19 mouse cellular contexts compared by ENCODE assay signal in genomic region chr16:42102186-42102585, GRCm38 (mm10).
DNase-seq lines count a peak whose midpoint lies in the region; ATAC-seq and TF ChIP-seq lines count a peak whose summit lies in the region.
"Had no signal": no experiment of that assay in that cellular context is flagged by ENCODE, and none has a peak within 500 bp of the region (broad histone marks: within the 10 kb centered on the region; RNA-seq: fewer than 3 reads in every experiment).

No protein-coding gene starts in this region.

- TF ChIP-seq CTCF in forebrain, postnatal 0 days (IDR thresholded peaks at IDR 0.05; ENCODE audit: low read depth) = no peak

- H3K27ac ChIP-seq in forebrain, embryonic 14.5 days (ENCODE audit: low read depth, low read length) = no peak overlapping the region
- H3K27ac ChIP-seq in forebrain, embryonic 11.5 days (ENCODE audit: low read depth, low read length) = no peak overlapping the region
- H3K27ac ChIP-seq in midbrain, embryonic 16.5 days (ENCODE audit: low read length) = peak overlapping the region; percentile 19; the same call in 1 of the 2 replicates
- no peak overlapping the region for H3K27ac ChIP-seq in midbrain, embryonic 13.5 days
- H3K27ac ChIP-seq in forebrain, postnatal 0 days (ENCODE audit: low read depth, low read length) = no peak overlapping the region
- H3K27ac ChIP-seq in heart, embryonic 12.5 days (ENCODE audit: poor library complexity, severe bottlenecking) = no peak overlapping the region
- H3K27ac ChIP-seq: heart, adult 2 months; heart, embryonic 10.5 days; hindbrain, embryonic 12.5 days; hindbrain, embryonic 15.5 days had no signal

- ATAC-seq in forebrain, embryonic 14.5 days = no peak
- ATAC-seq in forebrain, embryonic 11.5 days (replicated peaks; ENCODE audit: low FRiP score) = no peak
- no peak for ATAC-seq in midbrain, embryonic 16.5 days
- ATAC-seq in midbrain, embryonic 13.5 days = no peak
- ATAC-seq in forebrain, postnatal 0 days = peak; percentile 78
- no peak for ATAC-seq in heart, embryonic 12.5 days (ENCODE audit: insufficient number of reproducible peaks, low FRiP score)
- ATAC-seq: intestine, postnatal 0 days had no signal

- DNase-seq in forebrain, embryonic 14.5 days (ENCODE audit: low spot score) = peak; percentile 25
- no peak for DNase-seq in forebrain, embryonic 11.5 days (ENCODE audit: low spot score)
- peak; percentile 22 for DNase-seq in forebrain, postnatal 0 days
- DNase-seq: adrenal gland, adult 2 months; adrenal gland, postnatal 14 days; B cell, adult 2 months; gastrocnemius, postnatal 10 days; gastrocnemius, postnatal 36 days; heart, adult 2 months; kidney, adult 2 months had no signal

- H3K4me2 ChIP-seq in forebrain, embryonic 14.5 days (ENCODE audit: low read length) = no peak overlapping the region
- no peak overlapping the region for H3K4me2 ChIP-seq in forebrain, embryonic 11.5 days (ENCODE audit: low read depth, low read length, severe bottlenecking)
- H3K4me2 ChIP-seq in midbrain, embryonic 16.5 days (ENCODE audit: low read length) = no peak overlapping the region
- H3K4me2 ChIP-seq in midbrain, embryonic 13.5 days (replicated peaks) = no peak overlapping the region
- H3K4me2 ChIP-seq in forebrain, postnatal 0 days (ENCODE audit: low read depth) = no peak overlapping the region
- H3K4me2 ChIP-seq in heart, embryonic 12.5 days = no peak overlapping the region
- H3K4me2 ChIP-seq: hindbrain, embryonic 12.5 days; hindbrain, embryonic 15.5 days had no signal

- H3K36me3 ChIP-seq in forebrain, embryonic 14.5 days (ENCODE audit: control insufficient read depth, insufficient read depth, low read length) = no peaks in the 10 kb centered on the region
- H3K36me3 ChIP-seq in forebrain, embryonic 11.5 days (ENCODE audit: control insufficient read depth, insufficient read depth, low read length) = no peaks in the 10 kb centered on the region
- H3K36me3 ChIP-seq in midbrain, embryonic 16.5 days (ENCODE audit: control insufficient read depth, insufficient read depth, low read length) = no peaks in the 10 kb centered on the region
- no peaks in the 10 kb centered on the region for H3K36me3 ChIP-seq in midbrain, embryonic 13.5 days
- H3K36me3 ChIP-seq in forebrain, postnatal 0 days (ENCODE audit: insufficient read depth) = no peaks in the 10 kb centered on the region
- H3K36me3 ChIP-seq in heart, embryonic 12.5 days = no peaks in the 10 kb centered on the region
- H3K36me3 ChIP-seq: G1E; heart, embryonic 10.5 days; hindbrain, embryonic 12.5 days; hindbrain, embryonic 15.5 days had no signal

- H3K27me3 ChIP-seq in forebrain, embryonic 14.5 days (replicated peaks; ENCODE audit: control insufficient read depth, insufficient read depth, low read length) = no peaks in the 10 kb centered on the region
- H3K27me3 ChIP-seq in forebrain, embryonic 11.5 days (ENCODE audit: control insufficient read depth, insufficient read depth, low read length) = no peaks in the 10 kb centered on the region
- H3K27me3 ChIP-seq in midbrain, embryonic 16.5 days (ENCODE audit: control insufficient read depth, insufficient read depth, low read depth, low read length) = no peaks in the 10 kb centered on the region
- H3K27me3 ChIP-seq in midbrain, embryonic 13.5 days = no peaks in the 10 kb centered on the region
- no peaks in the 10 kb centered on the region for H3K27me3 ChIP-seq in forebrain, postnatal 0 days (ENCODE audit: insufficient read depth, low read length)
- H3K27me3 ChIP-seq in heart, embryonic 12.5 days (replicated peaks) = no peaks in the 10 kb centered on the region
- H3K27me3 ChIP-seq: CH12.LX; hindbrain, embryonic 12.5 days; hindbrain, embryonic 15.5 days had no signal

- H3K4me3 ChIP-seq in forebrain, embryonic 14.5 days (ENCODE audit: low read depth, low read length) = no peak overlapping the region
- no peak overlapping the region for H3K4me3 ChIP-seq in forebrain, embryonic 11.5 days (ENCODE audit: low read depth, low read length)
- H3K4me3 ChIP-seq in midbrain, embryonic 16.5 days (ENCODE audit: low read depth, low read length) = no peak overlapping the region
- no peak overlapping the region for H3K4me3 ChIP-seq in midbrain, embryonic 13.5 days (replicated peaks)
- H3K4me3 ChIP-seq in forebrain, postnatal 0 days (ENCODE audit: low read depth, low read length) = no peak overlapping the region
- no peak overlapping the region for H3K4me3 ChIP-seq in heart, embryonic 12.5 days
- H3K4me3 ChIP-seq: heart, adult 2 months; heart, embryonic 10.5 days; hindbrain, embryonic 12.5 days; hindbrain, embryonic 15.5 days had no signal

- peaks cover 4% of the 10 kb centered on the region; the same call in 1 of the 2 replicates for H3K4me1 ChIP-seq in forebrain, embryonic 14.5 days (ENCODE audit: control insufficient read depth, insufficient read depth, low read length)
- H3K4me1 ChIP-seq in forebrain, embryonic 11.5 days (replicated peaks; ENCODE audit: control insufficient read depth, insufficient read depth, low read length) = no peaks in the 10 kb centered on the region
- H3K4me1 ChIP-seq in midbrain, embryonic 16.5 days (ENCODE audit: control insufficient read depth, insufficient read depth, low read length) = no peaks in the 10 kb centered on the region
- H3K4me1 ChIP-seq in midbrain, embryonic 13.5 days (replicated peaks) = no peaks in the 10 kb centered on the region
- peaks cover 9% of the 10 kb centered on the region for H3K4me1 ChIP-seq in forebrain, postnatal 0 days (ENCODE audit: insufficient read depth)
- 0 out of 2 replicates have a peak, but pooled peaks cover 5% of the 10 kb centered on the region for H3K4me1 ChIP-seq in heart, embryonic 12.5 days (replicated peaks)
- H3K4me1 ChIP-seq: heart, embryonic 10.5 days; hindbrain, embryonic 12.5 days; hindbrain, embryonic 15.5 days had no signal

- WGBS in forebrain, embryonic 14.5 days = 66% methylated on average over 2 of the region's 2 CpGs
- 74% methylated on average over 2 of the region's 2 CpGs for WGBS in forebrain, embryonic 11.5 days
- 59% methylated on average over 2 of the region's 2 CpGs for WGBS in midbrain, embryonic 16.5 days
- 67% methylated on average over 2 of the region's 2 CpGs for WGBS in midbrain, embryonic 13.5 days
- WGBS in forebrain, postnatal 0 days = 34% methylated on average over 2 of the region's 2 CpGs
- 42% methylated on average over 2 of the region's 2 CpGs for WGBS in heart, embryonic 12.5 days

- no peak overlapping the region for H3K9ac ChIP-seq in forebrain, embryonic 14.5 days (ENCODE audit: low read length)
- no peak overlapping the region for H3K9ac ChIP-seq in forebrain, embryonic 11.5 days (ENCODE audit: low read length)
- no peak overlapping the region for H3K9ac ChIP-seq in midbrain, embryonic 16.5 days (ENCODE audit: low read depth, low read length)
- no peak overlapping the region for H3K9ac ChIP-seq in midbrain, embryonic 13.5 days (replicated peaks)
- H3K9ac ChIP-seq in forebrain, postnatal 0 days = no peak overlapping the region
- H3K9ac ChIP-seq in heart, embryonic 12.5 days = no peak overlapping the region
- H3K9ac ChIP-seq: hindbrain, embryonic 12.5 days; hindbrain, embryonic 15.5 days had no signal

- no peaks in the 10 kb centered on the region for H3K9me3 ChIP-seq in forebrain, embryonic 14.5 days (replicated peaks; ENCODE audit: control insufficient read depth, low read length)
- H3K9me3 ChIP-seq in forebrain, embryonic 11.5 days (ENCODE audit: control insufficient read depth, low read length) = no peaks in the 10 kb centered on the region
- no peaks in the 10 kb centered on the region for H3K9me3 ChIP-seq in midbrain, embryonic 16.5 days (replicated peaks; ENCODE audit: control insufficient read depth, low read length, poor library complexity, severe bottlenecking)
- no peaks in the 10 kb centered on the region for H3K9me3 ChIP-seq in midbrain, embryonic 13.5 days
- no peaks in the 10 kb centered on the region for H3K9me3 ChIP-seq in forebrain, postnatal 0 days (ENCODE audit: low read length)
- no peaks in the 10 kb centered on the region for H3K9me3 ChIP-seq in heart, embryonic 12.5 days (replicated peaks)
- H3K9me3 ChIP-seq: heart, embryonic 10.5 days; hindbrain, embryonic 12.5 days; hindbrain, embryonic 15.5 days had no signal
